Mouse (Mus musculus): ENCODE results near the gene Slc22a14.
A peak's percentile ranks its signal among the peaks of the same experiment; 100 is the strongest.

Gene Slc22a14

DNA sequence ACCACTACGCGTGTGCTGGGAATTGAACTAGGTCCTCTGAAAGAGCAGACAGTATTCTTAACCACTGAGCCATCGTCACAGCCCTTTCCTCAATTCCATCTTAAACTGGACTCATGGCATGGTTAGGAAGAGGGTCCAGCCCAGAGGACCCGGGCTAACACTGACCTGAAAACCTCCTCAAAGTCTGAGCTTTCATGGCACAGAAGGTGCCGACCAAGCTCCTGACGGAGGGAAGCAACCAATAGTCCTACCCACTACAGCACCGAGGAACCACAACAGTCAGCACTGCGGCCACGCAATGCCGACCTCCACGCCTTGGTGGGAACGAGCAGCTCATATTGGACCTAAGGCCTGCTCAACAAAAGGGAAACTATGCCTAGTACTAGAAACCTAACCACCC is 109.2 kb downstream of the Slc22a14 start:
- no peak for DNase-seq

GRCm38 (mm10) chr9:119255096-119255495 is 110.3 kb downstream of the Slc22a14 start:
- DNase-seq: no peak

GRCm38 (mm10) chr9:119254187-119254586 is 111.2 kb downstream of the Slc22a14 start:
- no peak for DNase-seq

DNA sequence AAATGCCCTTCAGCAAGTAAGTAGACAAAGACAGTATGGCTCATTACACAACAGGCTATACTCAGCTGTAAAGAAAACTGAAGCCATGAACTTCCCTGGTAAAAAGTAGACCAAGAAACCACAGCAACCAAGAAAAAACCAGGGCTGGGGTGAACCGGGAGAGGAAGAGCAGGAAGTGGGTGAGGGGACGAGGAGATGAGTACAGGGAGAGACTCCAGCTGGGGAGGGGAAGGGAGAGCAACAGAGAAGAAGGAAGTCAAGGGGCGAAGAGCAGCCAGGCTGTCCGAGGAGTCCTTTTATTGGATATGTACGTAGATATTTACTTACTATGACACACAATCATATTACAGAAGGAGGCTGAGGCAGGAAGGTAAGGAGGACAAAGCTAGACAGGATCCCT is 117.4 kb downstream of the Slc22a14 start:
- DNase-seq: no peak

GRCm38 (mm10) chr9:119246826-119247225 is 118.5 kb downstream of the Slc22a14 start:
- peak; percentile 83 for DNase-seq

DNA sequence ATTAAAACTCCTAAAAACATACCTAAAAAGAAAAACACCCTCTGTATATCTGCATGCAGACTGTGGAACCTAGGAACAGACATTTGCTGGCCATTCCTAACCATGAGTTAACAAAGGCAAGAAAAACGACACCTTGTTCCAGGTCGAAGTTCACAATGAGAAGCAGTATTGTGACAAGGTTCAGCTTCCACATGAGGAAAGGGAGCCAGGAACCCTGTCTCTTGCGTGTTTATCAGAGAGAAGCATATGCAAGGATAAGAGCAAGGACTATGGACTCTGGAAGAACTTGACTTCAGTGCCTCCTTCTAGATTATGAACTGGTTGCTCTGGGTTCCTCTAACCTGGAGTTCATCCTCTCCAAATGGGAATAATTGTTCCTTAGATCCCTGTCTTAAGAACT is 121.4 kb downstream of the Slc22a14 start:
- DNase-seq: no peak

- no peak for DNase-seq
Observed at GRCm38 (mm10) chr9:119241169-119241865, 124.0 kb downstream of the Slc22a14 start.

DNA sequence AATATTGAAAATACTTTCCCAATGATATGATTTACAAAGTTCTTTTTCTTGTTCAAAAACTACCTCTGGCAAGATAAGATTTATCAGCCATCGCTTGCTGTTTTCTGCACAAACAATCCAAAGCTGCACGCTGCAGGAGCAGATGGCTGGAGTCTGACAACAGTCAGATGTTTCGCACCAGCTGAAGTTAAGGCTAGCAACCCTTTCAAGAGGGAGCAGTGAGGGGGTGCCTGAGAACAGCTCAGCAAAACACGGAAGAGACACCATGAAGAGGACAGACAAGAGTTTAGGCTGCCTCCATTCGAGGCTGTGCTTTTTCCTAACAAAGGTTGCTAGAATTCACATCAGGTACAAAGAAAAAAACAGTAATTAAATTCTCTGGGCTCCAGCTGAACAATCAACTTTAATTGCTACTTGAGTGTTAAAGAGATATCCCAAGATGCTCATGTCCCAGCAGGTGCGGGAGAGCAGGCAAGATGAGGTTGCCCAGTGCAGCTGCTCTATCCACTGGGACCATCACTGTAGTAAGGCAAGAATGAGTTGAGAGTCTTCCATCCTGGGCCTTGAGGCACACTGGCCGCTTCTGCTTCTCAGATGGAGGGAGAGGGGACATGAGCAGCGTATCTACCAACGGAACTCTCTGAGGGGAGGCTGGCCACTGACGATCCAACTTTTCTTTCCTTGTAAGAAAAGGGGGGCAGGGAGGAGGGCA is 124.9 kb downstream of the Slc22a14 start:
- no peak for DNase-seq

- peak; percentile 30 for DNase-seq
Observed at GRCm38 (mm10) chr9:119239274-119239673, 126.1 kb downstream of the Slc22a14 start.

GRCm38 (mm10) chr9:119238796-119239195 is 126.6 kb downstream of the Slc22a14 start:
- DNase-seq: peak; percentile 33

DNA sequence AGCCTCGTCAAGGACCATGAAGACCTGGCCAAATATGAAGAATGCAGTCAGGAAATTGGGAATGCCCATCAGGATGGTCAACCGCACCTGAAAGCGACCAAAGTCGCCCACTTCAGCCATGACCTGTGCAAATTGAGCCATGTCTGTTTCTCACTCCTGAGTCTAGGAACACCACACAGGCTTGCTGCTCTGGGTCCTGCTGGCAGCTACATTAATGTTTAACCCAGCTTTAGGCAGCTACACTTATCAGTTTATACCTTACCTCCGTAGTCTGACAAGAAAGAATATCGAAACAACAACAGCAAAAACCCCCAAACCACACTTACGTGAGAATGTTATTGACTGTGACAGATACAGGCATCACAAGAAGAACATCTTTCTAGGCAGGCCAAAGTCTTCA is 133.8 kb downstream of the Slc22a14 start:
- no peak for DNase-seq

DNA sequence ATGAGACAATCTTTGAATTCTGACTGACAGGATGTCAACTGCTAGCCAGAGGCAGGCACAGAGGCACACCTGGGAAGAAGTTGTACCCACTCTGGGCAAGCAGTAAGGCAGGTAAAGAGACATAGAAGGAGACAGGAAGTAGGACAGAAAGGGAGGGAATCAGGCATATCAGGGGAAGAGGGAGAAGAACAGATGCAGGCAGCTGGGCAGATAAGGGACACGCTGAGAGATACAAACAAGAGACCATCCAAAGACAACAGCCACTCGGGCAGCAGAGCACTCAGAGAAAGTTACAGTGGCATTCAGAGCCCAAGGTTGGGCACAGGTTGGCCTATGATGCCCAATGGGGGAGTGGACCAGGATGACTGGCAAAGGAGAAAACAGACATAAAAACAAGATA is 134.5 kb downstream of the Slc22a14 start:
- DNase-seq: no peak

- DNase-seq: no peak
Observed at GRCm38 (mm10) chr9:119220249-119220648, 145.1 kb downstream of the Slc22a14 start.

GRCm38 (mm10) chr9:119219667-119220066 is 145.7 kb downstream of the Slc22a14 start:
- DNase-seq: no peak

DNA sequence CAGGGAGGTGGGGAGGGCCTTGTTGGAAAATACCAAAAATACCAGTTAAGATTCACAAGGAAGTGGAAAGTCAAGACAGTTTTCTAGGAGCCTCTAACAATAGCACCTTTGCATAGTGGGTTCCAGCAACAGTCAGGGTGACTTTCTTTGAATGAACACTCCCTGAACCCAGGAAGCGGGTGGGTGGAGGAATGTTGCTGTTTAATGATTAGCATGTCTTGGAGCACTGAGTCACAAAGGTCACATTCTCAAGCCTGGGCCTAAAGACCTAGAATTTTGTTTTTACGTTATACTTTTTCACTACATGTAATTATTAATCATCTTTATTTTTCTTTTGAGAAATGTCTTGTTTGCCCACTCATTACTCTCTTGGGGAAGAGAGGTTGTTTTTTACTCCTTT is 150.0 kb downstream of the Slc22a14 start:
- peak; percentile 46 for DNase-seq

DNA sequence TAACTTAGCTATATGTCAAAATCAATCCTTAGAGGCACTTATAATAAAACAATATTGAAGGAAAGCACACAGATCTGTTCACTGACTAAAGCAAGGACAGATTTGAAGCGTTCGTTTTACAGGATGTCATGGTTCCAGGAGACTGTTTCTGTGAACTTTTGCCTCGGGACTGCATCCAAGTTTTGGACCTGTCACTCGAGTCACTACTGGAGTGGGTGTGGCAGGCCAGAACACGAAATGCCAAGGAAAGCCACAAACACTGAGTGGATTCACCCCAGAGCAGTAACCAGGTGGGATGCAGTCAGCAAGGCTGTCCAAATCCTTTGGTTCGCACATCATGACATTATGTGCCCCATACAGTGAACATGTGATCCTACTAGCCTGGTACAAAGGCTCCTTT is 150.8 kb downstream of the Slc22a14 start:
- peak; percentile 51 for DNase-seq

DNA sequence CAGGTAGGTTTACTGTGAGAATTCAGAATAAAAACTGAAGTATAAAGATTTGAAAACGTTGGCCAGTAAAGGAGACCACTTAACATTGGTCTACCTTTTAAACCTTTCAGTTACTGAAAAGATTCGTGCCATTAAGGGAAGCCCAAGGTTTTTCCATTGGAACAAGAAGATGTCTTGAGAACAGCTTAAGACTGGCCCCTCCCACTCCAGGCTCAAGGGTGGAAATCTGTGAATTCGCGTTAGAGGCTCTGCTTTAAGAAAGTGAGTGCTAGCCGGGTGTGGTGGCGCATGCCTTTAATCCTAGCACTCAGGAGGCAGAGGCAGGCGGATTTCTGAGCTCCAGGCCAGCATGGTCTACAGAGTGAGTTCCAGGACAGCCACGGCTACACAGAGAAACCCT is 152.4 kb downstream of the Slc22a14 start:
- no peak for DNase-seq

GRCm38 (mm10) chr9:119208998-119209397 is 156.4 kb downstream of the Slc22a14 start, which contains the start of gene Slc22a13:
Slc22a13 (minus strand) TSS chr9:119209098.
- no peak for DNase-seq

DNA sequence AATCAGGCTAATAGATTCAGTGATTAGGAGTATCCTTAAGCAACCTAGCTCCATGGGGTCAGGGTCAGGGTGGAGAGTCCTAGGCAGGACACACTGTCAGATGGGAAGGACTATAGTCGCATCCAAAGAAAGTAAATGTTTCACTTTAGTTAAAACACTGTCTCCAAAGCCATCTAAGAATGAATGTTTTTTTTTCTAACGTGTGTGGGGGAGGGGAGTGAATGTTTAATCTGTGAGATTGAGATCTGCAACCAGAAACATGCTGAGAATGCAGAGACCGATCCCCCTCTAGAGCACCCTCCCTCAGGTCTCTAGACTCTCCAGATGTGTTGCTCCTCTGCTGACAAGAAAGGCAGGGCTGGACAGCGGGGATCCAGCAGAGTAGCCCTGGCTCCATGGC is 158.2 kb downstream of the Slc22a14 start:
- DNase-seq: peak; percentile 50

- peak; percentile 35 for DNase-seq
Observed at GRCm38 (mm10) chr9:119206666-119207065, 158.7 kb downstream of the Slc22a14 start.

GRCm38 (mm10) chr9:119205756-119206155 is 159.6 kb downstream of the Slc22a14 start:
- DNase-seq: peak; percentile 34

DNA sequence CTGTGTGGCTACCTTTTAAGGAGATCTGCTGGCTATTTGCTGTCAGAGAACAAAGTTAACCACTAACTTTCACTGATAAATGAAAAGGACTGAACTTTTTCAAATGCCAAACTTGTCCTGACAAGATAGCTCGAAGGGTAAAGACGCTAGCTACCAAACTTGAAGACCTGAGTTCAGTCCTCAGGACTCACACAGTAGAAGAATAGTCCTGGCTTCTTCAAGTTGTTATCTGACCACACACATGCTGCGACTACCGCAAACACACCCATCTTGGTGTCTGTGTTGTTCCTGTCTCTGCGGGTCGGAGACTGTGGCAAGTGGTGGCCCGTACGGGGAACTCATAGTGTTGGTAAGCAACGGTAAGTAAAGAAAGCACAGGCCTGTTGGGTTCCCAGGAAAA is 161.7 kb downstream of the Slc22a14 start:
- DNase-seq: no peak

DNA sequence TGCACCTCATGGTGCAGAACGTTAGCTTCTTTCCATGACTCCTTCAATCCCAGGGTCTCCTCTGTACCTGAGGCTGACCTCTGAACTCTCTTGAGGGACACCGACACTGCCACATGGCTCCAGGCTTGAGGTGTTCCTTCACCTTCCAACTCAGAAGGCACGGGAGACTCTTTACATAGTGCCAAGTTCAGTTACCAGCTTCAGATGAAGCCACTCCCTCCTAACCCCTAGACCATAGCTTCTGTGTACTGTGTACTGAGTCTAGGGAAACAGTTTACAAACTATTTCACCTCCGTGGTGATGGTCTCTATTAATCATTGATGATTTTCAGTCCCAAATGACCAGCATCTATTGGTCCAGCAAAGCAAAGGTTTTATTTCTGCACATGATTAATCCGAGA is 163.7 kb downstream of the Slc22a14 start:
- peak; percentile 30 for DNase-seq

GRCm38 (mm10) chr9:119199151-119199861 is 166.0 kb downstream of the Slc22a14 start:
- DNase-seq: peak; percentile 51

All from kidney, adult 18-20 months (tissue).